Mouse (Mus musculus) heart, embryonic 16.5 days (tissue): Measurements from ENCODE around the gene Rnls. TPM values are rescaled to one million over a fixed set of nuclear protein-coding genes. Genes with fewer than 3 reads are reported as not detected.
A peak's percentile ranks its signal among the peaks of the same experiment; 100 is the strongest.

Experiments
- ATAC-seq: fragments of 200-750 bp; cut with Nextera tagmentation; replicated peaks from 2 replicates; pipeline ENCODE4 v1.8.0; 2017; ENCODE audit warnings: moderate number of reproducible peaks; ENCODE audit not compliant: insufficient read depth, low FRiP score; ENCODE audit errors: extremely low read depth
- H3K27ac ChIP-seq: fragments of 300-500 bp; sonication (generic); 2 replicates; pipeline ENCODE4 v1.5.1; 2014; ENCODE audit warnings: mild to moderate bottlenecking, low read length, control low read depth, moderate library complexity
- H3K27me3 ChIP-seq: fragments of 300-500 bp; sonication (generic); 2 replicates; pipeline ENCODE4 v1.6.1; 2014; ENCODE audit warnings: low read length, mixed read lengths; ENCODE audit not compliant: control insufficient read depth, insufficient read depth
- H3K36me3 ChIP-seq: fragments of 300-500 bp; sonication (generic); 2 replicates; pipeline ENCODE4 v1.6.1; 2014; ENCODE audit not compliant: control insufficient read depth, insufficient read depth
- H3K4me1 ChIP-seq: fragments of 300-500 bp; sonication (generic); 2 replicates; pipeline ENCODE4 v1.6.1; 2014; ENCODE audit warnings: low read length, mixed read lengths; ENCODE audit not compliant: control insufficient read depth, insufficient read depth
- H3K4me2 ChIP-seq: fragments of 300-500 bp; sonication (generic); 2 replicates; pipeline ENCODE4 v1.6.1; 2014; ENCODE audit warnings: low read depth, mild to moderate bottlenecking, control low read depth, low read length
- H3K4me3 ChIP-seq: fragments of 300-500 bp; sonication (generic); 2 replicates; pipeline ENCODE4 v1.5.1; 2014; ENCODE audit warnings: mild to moderate bottlenecking, control low read depth, low read length
- H3K9ac ChIP-seq: fragments of 300-500 bp; sonication (generic); 2 replicates; pipeline ENCODE4 v1.6.1; 2014; ENCODE audit warnings: low read length, control low read depth
- H3K9me3 ChIP-seq: fragments of 300-500 bp; sonication (generic); replicated peaks from 2 replicates; pipeline ENCODE4 v1.6.1; 2016; ENCODE audit warnings: low read length; ENCODE audit not compliant: control insufficient read depth
- whole genome bisulfite sequencing: fragments of 180-500 bp; shearing (Covaris S2); extraction: QIAGEN DNeasy Blood & Tissue Kit; methylation state at CpG from one replicate; pipeline ENCODE4 v1.1.7; 2014; 5-methylcytosine and 5-hydroxymethylcytosine counted together
- polyA plus RNA-seq: library from polyadenylated mRNA; unstranded; fragments of >200 nt; fragmentation: Nextera tagmentation; extraction: Ambion mirVana; gene quantifications from 2 replicates; pipeline ENCODE4 v1.2.1, GENCODE M21; 2015

Rnls gene
- polyA plus RNA-seq, 1 experiment from 2014 or later, result 12.2 TPM

GRCm38 (mm10) chr19:33222595-33223223, 169.4 kb downstream of the Rnls start:
- H3K4me1 ChIP-seq, result no peaks in the 10 kb centered on the region
- H3K9me3 ChIP-seq, result no peaks in the 10 kb centered on the region
- H3K27ac ChIP-seq, result peak overlapping the region; percentile 63
- ATAC-seq, result peak; percentile 53
- no peaks in the 10 kb centered on the region for H3K27me3 ChIP-seq
- H3K4me2 ChIP-seq, result no peak overlapping the region
- WGBS, result 72% methylated on average over 12 of the region's 12 CpGs
- no peak overlapping the region for H3K4me3 ChIP-seq
- H3K9ac ChIP-seq, result 0 out of 2 replicates have a peak overlapping the region, but pooled peaks have one; percentile 25
- H3K36me3 ChIP-seq, result no peaks in the 10 kb centered on the region

GRCm38 (mm10) chr19:33217791-33218300, 174.2 kb downstream of the Rnls start:
- ATAC-seq, result no peak
- no peaks in the 10 kb centered on the region for H3K4me1 ChIP-seq
- WGBS, result 86% methylated on average over 6 of the region's 6 CpGs
- no peak overlapping the region for H3K27ac ChIP-seq
- no peak overlapping the region for H3K4me2 ChIP-seq
- no peaks in the 10 kb centered on the region for H3K9me3 ChIP-seq
- H3K27me3 ChIP-seq, result no peaks in the 10 kb centered on the region
- H3K4me3 ChIP-seq, result no peak overlapping the region
- H3K36me3 ChIP-seq, result no peaks in the 10 kb centered on the region
- no peak overlapping the region for H3K9ac ChIP-seq

GRCm38 (mm10) chr19:33209709-33210108, 182.4 kb downstream of the Rnls start:
- Histone ChIP-seq H3K9me3 (no peaks in the 10 kb centered on the region), H3K27ac (no peak overlapping the region), H3K4me2 (no peak overlapping the region), H3K9ac (no peak overlapping the region), H3K4me1 (no peaks in the 10 kb centered on the region), H3K27me3 (no peaks in the 10 kb centered on the region), H3K4me3 (no peak overlapping the region), H3K36me3 (no peaks in the 10 kb centered on the region)
- WGBS, result 82% methylated on average over 2 of the region's 2 CpGs
- no peak for ATAC-seq

GRCm38 (mm10) chr19:33207991-33208390, 184.1 kb downstream of the Rnls start:
- 79% methylated on average over 1 of the region's 1 CpGs for WGBS

GRCm38 (mm10) chr19:33205389-33205788, 186.7 kb downstream of the Rnls start:
- no peak for ATAC-seq
- H3K9ac ChIP-seq, result no peak overlapping the region
- H3K4me1 ChIP-seq, result no peaks in the 10 kb centered on the region
- H3K27me3 ChIP-seq, result no peaks in the 10 kb centered on the region
- no peak overlapping the region for H3K4me2 ChIP-seq
- H3K9me3 ChIP-seq, result no peaks in the 10 kb centered on the region
- H3K4me3 ChIP-seq, result no peak overlapping the region
- H3K27ac ChIP-seq, result no peak overlapping the region
- WGBS, result 61% methylated on average over 2 of the region's 2 CpGs
- H3K36me3 ChIP-seq, result no peaks in the 10 kb centered on the region

More at GRCm38 (mm10) chr19:33207991-33208390, 184.1 kb downstream of the Rnls start:
- no peak overlapping the region for H3K4me2 ChIP-seq
- ATAC-seq, result no peak
- H3K9ac ChIP-seq, result no peak overlapping the region
- no peaks in the 10 kb centered on the region for H3K9me3 ChIP-seq
- no peak overlapping the region for H3K4me3 ChIP-seq
- H3K36me3 ChIP-seq, result no peaks in the 10 kb centered on the region
- H3K27ac ChIP-seq, result no peak overlapping the region
- no peaks in the 10 kb centered on the region for H3K4me1 ChIP-seq
- H3K27me3 ChIP-seq, result no peaks in the 10 kb centered on the region

- Histone ChIP-seq H3K36me3 (no peaks in the 10 kb centered on the region), H3K4me3 (no peak overlapping the region), H3K27ac (no peak overlapping the region), H3K9me3 (no peaks in the 10 kb centered on the region), H3K27me3 (no peaks in the 10 kb centered on the region), H3K4me1 (no peaks in the 10 kb centered on the region), H3K9ac (no peak overlapping the region), H3K4me2 (no peak overlapping the region)
- no peak for ATAC-seq
- WGBS, result 74% methylated on average over 6 of the region's 6 CpGs
Observed at GRCm38 (mm10) chr19:33202422-33202821, 189.7 kb downstream of the Rnls start.

GRCm38 (mm10) chr19:33201181-33201580, 190.9 kb downstream of the Rnls start:
- Histone ChIP-seq H3K36me3 (no peaks in the 10 kb centered on the region), H3K27me3 (no peaks in the 10 kb centered on the region), H3K4me3 (no peak overlapping the region), H3K4me2 (no peak overlapping the region), H3K9ac (no peak overlapping the region), H3K4me1 (no peaks in the 10 kb centered on the region), H3K9me3 (no peaks in the 10 kb centered on the region), H3K27ac (no peak overlapping the region)
- no peak for ATAC-seq
- WGBS, result 62% methylated on average over 4 of the region's 4 CpGs

- H3K9me3 ChIP-seq, result no peaks in the 10 kb centered on the region
- WGBS, result 22% methylated on average over 2 of the region's 2 CpGs
- no peak overlapping the region for H3K4me2 ChIP-seq
- H3K27ac ChIP-seq, result no peak overlapping the region
- H3K9ac ChIP-seq, result no peak overlapping the region
- ATAC-seq, result no peak
- H3K4me3 ChIP-seq, result no peak overlapping the region
- H3K27me3 ChIP-seq, result no peaks in the 10 kb centered on the region
- no peaks in the 10 kb centered on the region for H3K4me1 ChIP-seq
- H3K36me3 ChIP-seq, result no peaks in the 10 kb centered on the region
Observed at GRCm38 (mm10) chr19:33192064-33192463, 200.0 kb downstream of the Rnls start.

- no peak for ATAC-seq
- no peak overlapping the region for H3K9ac ChIP-seq
- H3K4me3 ChIP-seq, result no peak overlapping the region
- H3K9me3 ChIP-seq, result no peaks in the 10 kb centered on the region
- H3K4me2 ChIP-seq, result no peak overlapping the region
- no peaks in the 10 kb centered on the region for H3K36me3 ChIP-seq
- H3K27ac ChIP-seq, result no peak overlapping the region
- 70% methylated on average over 1 of the region's 1 CpGs for WGBS
- H3K27me3 ChIP-seq, result no peaks in the 10 kb centered on the region
- no peaks in the 10 kb centered on the region for H3K4me1 ChIP-seq
Observed at GRCm38 (mm10) chr19:33188766-33189165, 203.3 kb downstream of the Rnls start.
